Mouse (Mus musculus): ENCODE results near the gene Zfp598. TPM values are rescaled to one million over a fixed set of nuclear protein-coding genes. Genes with fewer than 3 reads are reported as not detected.
A peak's percentile ranks its signal among the peaks of the same experiment; 100 is the strongest.

Gene Zfp598
- polyA plus RNA-seq, 1 experiment from 2014 or later = 11.9 TPM

DNA sequence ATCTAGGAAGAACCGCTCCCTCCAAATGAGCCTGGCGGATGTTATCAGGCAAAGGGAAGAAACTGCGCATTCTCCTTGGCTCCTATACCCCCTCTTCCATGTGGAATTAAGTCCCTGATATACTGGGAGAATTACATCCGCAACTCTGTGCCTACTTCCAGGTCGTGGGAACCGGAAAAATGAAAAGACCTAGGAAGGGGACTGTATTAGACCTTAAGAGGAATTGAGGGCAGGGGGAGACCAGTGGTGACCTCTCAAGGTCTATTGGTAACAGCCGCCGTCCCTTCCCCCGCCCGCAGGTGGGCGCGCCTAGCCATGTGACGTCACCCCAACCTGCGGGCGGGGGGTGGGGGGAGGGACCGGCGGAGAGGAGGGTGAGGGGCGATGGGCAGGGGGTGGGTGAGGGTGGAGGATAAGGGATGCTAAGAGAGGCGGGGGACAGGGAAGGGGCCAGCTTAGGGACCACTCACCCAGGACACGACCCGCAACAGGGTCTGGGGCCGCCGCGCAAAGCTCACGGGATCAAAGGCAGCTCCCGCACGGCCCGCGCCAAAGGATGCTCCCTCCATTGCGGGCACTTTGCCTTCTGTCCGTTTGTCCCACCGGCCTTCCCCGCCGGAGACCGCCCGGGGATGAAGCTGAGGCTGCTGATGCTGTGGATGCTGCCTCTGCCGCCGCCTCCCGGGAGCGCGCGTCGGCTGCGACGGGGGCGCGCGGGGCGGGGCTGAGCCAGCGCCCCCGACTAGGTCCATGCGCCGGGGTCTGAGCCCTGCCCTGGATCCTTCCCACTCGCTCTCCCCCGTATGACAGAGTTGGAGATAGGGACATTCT is 20.0 kb downstream of the Zfp598 start, which contains the start of gene Syngr3:
TSS of gene Syngr3 (minus strand) at position 705 of the 831 bp plus-strand sequence.
- peak within 1 kb of the TSS; percentile 52 for H3K4me3 ChIP-seq (ENCODE audit: low read length)
- H3K27me3 ChIP-seq (ENCODE audit: control insufficient read depth, insufficient read depth, low read length) = peaks cover 31% of the 10 kb centered on the region
- H3K9ac ChIP-seq (ENCODE audit: low read length) = peak within 1 kb of the TSS; percentile 21
- no peak for ATAC-seq (replicated peaks; ENCODE audit: extremely low read depth, insufficient read depth, low FRiP score)
- H3K27ac ChIP-seq (ENCODE audit: low read length) = no peak within 1 kb of the TSS
- under 1% methylated on average over 54 of the region's 55 CpGs for WGBS
- H3K36me3 ChIP-seq (ENCODE audit: control insufficient read depth, insufficient read depth) = no peaks in the 10 kb centered on the region
- no peaks in the 10 kb centered on the region for H3K9me3 ChIP-seq (replicated peaks; ENCODE audit: control insufficient read depth, low read length)
- H3K4me2 ChIP-seq (ENCODE audit: low read depth, low read length) = peak within 1 kb of the TSS; percentile 70
- H3K4me1 ChIP-seq (ENCODE audit: control insufficient read depth, insufficient read depth, low read length) = peaks cover 15% of the 10 kb centered on the region

DNA sequence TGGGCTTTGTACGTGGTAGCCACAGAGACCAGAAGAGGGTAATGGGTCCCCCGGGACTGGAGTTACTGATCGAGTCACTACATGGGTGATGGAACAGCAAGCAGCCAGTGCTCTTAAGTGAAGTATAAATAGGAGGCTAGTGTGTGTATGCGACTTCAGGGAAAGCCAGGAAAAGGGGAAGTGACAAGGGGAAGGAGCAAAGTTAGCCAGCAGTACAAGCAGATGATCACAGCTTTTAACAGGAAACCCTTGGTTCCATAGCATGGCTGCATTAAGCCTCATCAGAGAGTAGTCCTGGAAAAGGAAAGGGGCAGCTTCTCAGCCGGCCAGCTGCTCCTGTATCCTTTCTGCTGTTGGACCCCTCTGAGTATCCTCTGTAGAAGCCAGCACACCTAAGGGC is 22.9 kb downstream of the Zfp598 start:
- Histone ChIP-seq H3K27ac (ENCODE audit: low read length) (no peak overlapping the region), H3K36me3 (ENCODE audit: control insufficient read depth, insufficient read depth) (no peaks in the 10 kb centered on the region), H3K27me3 (ENCODE audit: control insufficient read depth, insufficient read depth, low read length) (peaks cover 30% of the 10 kb centered on the region), H3K4me2 (ENCODE audit: low read depth, low read length) (no peak overlapping the region), H3K4me3 (ENCODE audit: low read length) (no peak overlapping the region), H3K4me1 (ENCODE audit: control insufficient read depth, insufficient read depth, low read length) (peaks cover 23% of the 10 kb centered on the region), H3K9me3 (replicated peaks; ENCODE audit: control insufficient read depth, low read length) (no peaks in the 10 kb centered on the region), H3K9ac (ENCODE audit: low read length) (no peak overlapping the region)
- ATAC-seq (replicated peaks; ENCODE audit: extremely low read depth, insufficient read depth, low FRiP score) = no peak
- 78% methylated on average over 5 of the region's 5 CpGs for WGBS

DNA sequence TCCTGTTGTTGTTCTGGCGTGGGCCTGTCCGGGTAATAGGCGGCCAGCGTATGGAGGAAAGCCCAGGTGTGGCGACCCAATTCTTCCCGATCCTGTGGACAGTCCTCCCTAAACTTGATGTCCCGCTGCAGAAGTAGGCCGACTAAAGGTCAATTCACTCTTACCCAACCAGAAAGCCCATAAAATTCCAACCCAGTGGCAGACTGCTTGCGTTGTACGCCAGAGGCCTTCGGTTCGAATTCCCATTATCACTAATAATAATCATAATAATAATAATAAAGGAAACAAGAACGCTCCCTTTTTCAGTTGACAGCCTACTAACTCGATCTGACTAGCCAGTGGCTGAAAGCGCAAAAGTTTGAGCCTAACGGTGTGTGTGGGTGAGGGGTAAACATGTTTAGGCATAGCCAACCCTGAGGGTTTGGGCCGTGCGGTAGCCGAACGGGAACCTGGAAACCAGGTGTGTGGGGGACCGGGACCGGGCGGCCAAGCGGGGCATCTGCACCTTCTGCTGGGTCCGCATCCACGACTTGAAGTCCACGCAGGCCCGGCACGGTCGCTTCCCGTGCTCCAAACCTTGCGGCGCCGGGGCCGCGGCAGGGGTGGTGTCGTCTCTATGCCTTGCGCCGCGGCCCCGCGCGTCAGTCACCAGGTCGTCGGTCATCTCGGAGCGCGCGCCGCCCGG is 26.0 kb downstream of the Zfp598 start:
- H3K27me3 ChIP-seq (ENCODE audit: control insufficient read depth, insufficient read depth, low read length) = peaks cover under 1% of the 10 kb centered on the region; the same call in 1 of the 2 replicates
- H3K36me3 ChIP-seq (ENCODE audit: control insufficient read depth, insufficient read depth) = peaks cover 5% of the 10 kb centered on the region; the same call in 1 of the 2 replicates
- ATAC-seq (replicated peaks; ENCODE audit: extremely low read depth, insufficient read depth, low FRiP score) = peak; percentile 37
- H3K9me3 ChIP-seq (replicated peaks; ENCODE audit: control insufficient read depth, low read length) = no peaks in the 10 kb centered on the region
- peaks cover 8% of the 10 kb centered on the region; the same call in 1 of the 2 replicates for H3K4me1 ChIP-seq (ENCODE audit: control insufficient read depth, insufficient read depth, low read length)
- peak overlapping the region; percentile 71 for H3K4me3 ChIP-seq (ENCODE audit: low read length)
- peak overlapping the region; percentile 82 for H3K9ac ChIP-seq (ENCODE audit: low read length)
- H3K27ac ChIP-seq (ENCODE audit: low read length) = peak overlapping the region; percentile 79
- peak overlapping the region; percentile 75 for H3K4me2 ChIP-seq (ENCODE audit: low read depth, low read length)
- WGBS = 9% methylated on average over 49 of the region's 51 CpGs

DNA sequence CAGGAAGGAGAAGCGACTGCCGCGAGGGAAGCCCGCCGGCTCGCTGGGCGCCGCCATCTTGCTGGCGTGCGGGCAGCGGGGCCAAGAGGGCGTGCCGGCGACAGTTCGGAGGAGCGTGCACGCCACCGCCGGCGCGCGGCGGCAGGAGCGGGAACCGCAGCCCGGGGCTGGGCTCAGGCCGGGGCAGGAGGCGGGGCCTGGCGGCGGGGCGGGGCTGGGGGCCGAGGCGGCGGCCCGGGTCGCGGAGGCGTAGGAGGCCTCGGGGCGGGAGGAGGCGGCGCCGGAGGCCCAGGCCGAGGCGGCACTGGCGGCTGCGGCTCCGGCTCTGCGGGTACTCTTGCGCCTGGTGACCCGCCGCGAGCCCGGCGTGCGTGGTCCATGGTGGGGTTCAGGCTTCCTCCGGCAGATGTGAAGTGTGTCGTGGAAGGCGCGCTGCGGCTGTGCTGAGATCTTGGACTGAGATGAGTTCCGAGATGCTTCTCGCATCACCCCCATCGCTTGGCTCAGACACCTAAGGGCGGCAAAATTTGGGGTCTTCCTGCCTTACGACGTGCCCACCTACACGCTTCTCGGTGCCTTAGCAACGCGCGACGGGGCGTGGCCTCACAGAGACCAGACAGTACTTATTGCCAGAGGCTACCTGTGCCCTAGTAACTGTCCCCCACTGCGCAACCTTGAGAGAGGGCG is 26.7 kb downstream of the Zfp598 start, which contains the start of the genes Gfer and Noxo1:
TSS of gene Gfer (minus strand) at position 146 of the 687 bp plus-strand sequence.
TSS of gene Noxo1 (plus strand) at position 224 of the 687 bp plus-strand sequence.
- Histone ChIP-seq H3K4me1 (ENCODE audit: control insufficient read depth, insufficient read depth, low read length) (peaks cover 8% of the 10 kb centered on the region; the same call in 1 of the 2 replicates), H3K9me3 (replicated peaks; ENCODE audit: control insufficient read depth, low read length) (no peaks in the 10 kb centered on the region), H3K27me3 (ENCODE audit: control insufficient read depth, insufficient read depth, low read length) (no peaks in the 10 kb centered on the region), H3K4me2 (ENCODE audit: low read depth, low read length) (peak within 1 kb of the TSS; percentile 75), H3K36me3 (ENCODE audit: control insufficient read depth, insufficient read depth) (peaks cover 11% of the 10 kb centered on the region; the same call in 1 of the 2 replicates), H3K27ac (ENCODE audit: low read length) (peak within 1 kb of the TSS; percentile 79), H3K9ac (ENCODE audit: low read length) (peak within 1 kb of the TSS; percentile 82), H3K4me3 (ENCODE audit: low read length) (peak within 1 kb of the TSS; percentile 71)
- ATAC-seq (replicated peaks; ENCODE audit: extremely low read depth, insufficient read depth, low FRiP score) = peak; percentile 93
- under 1% methylated on average over 68 of the region's 76 CpGs for WGBS

DNA sequence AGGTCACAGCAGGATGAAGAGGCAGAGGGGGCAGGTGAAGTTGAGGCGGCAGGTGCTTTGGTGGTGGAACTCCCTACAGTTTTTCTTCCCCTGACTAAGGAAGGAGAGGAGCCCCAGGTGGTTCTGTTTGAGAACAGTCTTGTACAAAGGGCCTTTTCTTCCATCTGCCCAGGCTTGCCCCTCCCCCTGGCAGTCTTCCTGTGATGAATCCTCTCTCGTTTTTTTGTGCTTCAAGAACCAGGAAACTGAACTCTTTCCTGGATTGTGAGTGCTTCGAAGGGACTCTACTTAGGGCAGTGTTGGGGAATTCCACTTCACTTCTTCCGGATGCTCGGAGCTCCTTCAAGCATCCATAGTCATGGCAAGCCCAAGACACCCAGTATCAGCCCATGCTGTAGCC is 28.5 kb downstream of the Zfp598 start:
- Histone ChIP-seq H3K4me1 (ENCODE audit: control insufficient read depth, insufficient read depth, low read length) (peaks cover 8% of the 10 kb centered on the region; the same call in 1 of the 2 replicates), H3K36me3 (ENCODE audit: control insufficient read depth, insufficient read depth) (peaks cover 17% of the 10 kb centered on the region), H3K27me3 (ENCODE audit: control insufficient read depth, insufficient read depth, low read length) (no peaks in the 10 kb centered on the region), H3K27ac (ENCODE audit: low read length) (no peak overlapping the region), H3K4me3 (ENCODE audit: low read length) (no peak overlapping the region), H3K9ac (ENCODE audit: low read length) (no peak overlapping the region), H3K9me3 (replicated peaks; ENCODE audit: control insufficient read depth, low read length) (no peaks in the 10 kb centered on the region), H3K4me2 (ENCODE audit: low read depth, low read length) (no peak overlapping the region)
- WGBS = 28% methylated on average over 5 of the region's 5 CpGs
- ATAC-seq (replicated peaks; ENCODE audit: extremely low read depth, insufficient read depth, low FRiP score) = no peak

DNA sequence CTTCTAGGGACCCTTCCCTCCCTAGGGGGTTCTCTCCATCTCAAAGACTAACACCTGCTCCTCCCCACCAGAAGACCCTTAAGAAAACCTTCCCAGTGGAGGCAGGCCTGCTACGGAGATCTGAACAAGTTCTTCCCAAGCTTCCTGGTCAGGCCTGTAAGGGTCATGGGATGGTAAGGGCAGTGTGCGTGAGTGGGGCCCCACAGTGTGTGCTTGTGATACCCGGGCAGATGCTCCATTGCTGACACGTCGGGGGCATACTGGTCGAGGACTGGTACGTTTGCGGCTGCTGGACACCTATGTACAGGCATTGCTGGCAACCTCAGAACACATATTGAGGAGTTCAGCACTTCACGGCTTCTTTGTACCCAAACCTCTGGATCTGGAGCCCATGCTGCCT is 29.2 kb downstream of the Zfp598 start:
- H3K4me1 ChIP-seq (ENCODE audit: control insufficient read depth, insufficient read depth, low read length) = peaks cover 8% of the 10 kb centered on the region; the same call in 1 of the 2 replicates
- no peaks in the 10 kb centered on the region for H3K27me3 ChIP-seq (ENCODE audit: control insufficient read depth, insufficient read depth, low read length)
- H3K4me2 ChIP-seq (ENCODE audit: low read depth, low read length) = no peak overlapping the region
- WGBS = 67% methylated on average over 9 of the region's 9 CpGs
- H3K27ac ChIP-seq (ENCODE audit: low read length) = no peak overlapping the region
- ATAC-seq (replicated peaks; ENCODE audit: extremely low read depth, insufficient read depth, low FRiP score) = no peak
- no peak overlapping the region for H3K4me3 ChIP-seq (ENCODE audit: low read length)
- no peaks in the 10 kb centered on the region for H3K9me3 ChIP-seq (replicated peaks; ENCODE audit: control insufficient read depth, low read length)
- H3K9ac ChIP-seq (ENCODE audit: low read length) = no peak overlapping the region
- peaks cover 17% of the 10 kb centered on the region for H3K36me3 ChIP-seq (ENCODE audit: control insufficient read depth, insufficient read depth)

DNA sequence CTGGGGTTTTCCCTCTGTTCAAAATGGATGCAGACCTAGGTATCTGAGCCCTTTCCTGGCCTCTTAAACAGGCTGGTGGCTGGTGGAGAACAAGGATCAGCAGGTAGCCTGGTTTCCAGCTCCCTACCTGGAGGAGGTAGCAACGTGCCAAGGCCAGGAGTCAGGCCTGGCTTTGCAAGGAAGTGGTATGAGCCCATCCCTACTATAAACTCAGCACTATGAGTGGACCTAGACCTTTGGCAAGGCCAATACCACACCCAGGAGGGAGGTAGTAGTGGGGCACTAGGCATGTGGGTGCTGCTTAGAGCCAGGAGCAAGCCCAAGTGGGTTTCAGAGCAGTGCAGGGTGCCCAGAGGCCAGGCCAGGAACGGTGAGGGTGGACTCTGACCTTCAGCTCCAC is 30.0 kb downstream of the Zfp598 start:
- ATAC-seq (replicated peaks; ENCODE audit: extremely low read depth, insufficient read depth, low FRiP score) = no peak

DNA sequence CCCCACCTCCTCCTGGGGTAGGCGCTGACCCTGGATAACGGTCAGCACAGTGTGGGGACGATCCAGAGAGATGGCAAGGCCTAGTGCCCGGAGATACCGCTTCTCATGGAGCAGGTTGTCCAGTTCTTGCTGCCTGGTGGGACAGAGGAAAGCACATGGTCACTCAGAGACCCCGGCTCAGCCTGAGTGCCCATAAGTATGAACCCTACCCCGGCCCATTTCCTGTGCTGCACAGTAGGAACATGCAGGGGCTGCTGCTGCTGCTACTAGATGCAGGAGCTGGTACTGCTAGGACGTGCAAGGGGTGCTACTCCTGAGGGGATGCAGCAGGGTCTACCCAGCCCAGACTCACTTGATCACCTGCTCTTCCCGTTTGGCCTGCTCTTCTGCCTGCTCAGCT is 31.8 kb downstream of the Zfp598 start:
- peaks cover 32% of the 10 kb centered on the region for H3K36me3 ChIP-seq (ENCODE audit: control insufficient read depth, insufficient read depth)
- H3K4me2 ChIP-seq (ENCODE audit: low read depth, low read length) = no peak overlapping the region
- 88% methylated on average over 9 of the region's 9 CpGs for WGBS

More for the DNA sequence above, 30.0 kb downstream of the Zfp598 start:
- Histone ChIP-seq H3K27me3 (ENCODE audit: control insufficient read depth, insufficient read depth, low read length) (no peaks in the 10 kb centered on the region), H3K9me3 (replicated peaks; ENCODE audit: control insufficient read depth, low read length) (no peaks in the 10 kb centered on the region), H3K36me3 (ENCODE audit: control insufficient read depth, insufficient read depth) (peaks cover 24% of the 10 kb centered on the region), H3K9ac (ENCODE audit: low read length) (no peak overlapping the region), H3K27ac (ENCODE audit: low read length) (no peak overlapping the region), H3K4me1 (ENCODE audit: control insufficient read depth, insufficient read depth, low read length) (peaks cover 8% of the 10 kb centered on the region; the same call in 1 of the 2 replicates), H3K4me2 (ENCODE audit: low read depth, low read length) (no peak overlapping the region), H3K4me3 (ENCODE audit: low read length) (no peak overlapping the region)
- 82% methylated on average over 2 of the region's 2 CpGs for WGBS

More for the DNA sequence above, 31.8 kb downstream of the Zfp598 start:
- Histone ChIP-seq H3K4me3 (ENCODE audit: low read length) (no peak overlapping the region), H3K9ac (ENCODE audit: low read length) (no peak overlapping the region), H3K4me1 (ENCODE audit: control insufficient read depth, insufficient read depth, low read length) (peaks cover 4% of the 10 kb centered on the region; the same call in 1 of the 2 replicates), H3K9me3 (replicated peaks; ENCODE audit: control insufficient read depth, low read length) (no peaks in the 10 kb centered on the region), H3K27ac (ENCODE audit: low read length) (no peak overlapping the region), H3K27me3 (ENCODE audit: control insufficient read depth, insufficient read depth, low read length) (no peaks in the 10 kb centered on the region)
- ATAC-seq (replicated peaks; ENCODE audit: extremely low read depth, insufficient read depth, low FRiP score) = no peak
